Mouse (Mus musculus): ENCODE results near the gene Fam178b. TPM values are rescaled to one million over a fixed set of nuclear protein-coding genes. Genes with fewer than 3 reads are reported as not detected.

Gene Fam178b
- total and polyA plus RNA-seq, 2 experiments from 2014 or later = 0.41 TPM; not detected in 1

- Histone ChIP-seq H3K4me2 (ENCODE audit: low read depth, low read length) (no peak overlapping the region), H3K36me3 (ENCODE audit: insufficient read depth, low read length) (no peaks in the 10 kb centered on the region), H3K9ac (replicated peaks; ENCODE audit: low read length) (no peak overlapping the region), H3K4me3 (ENCODE audit: low read length) (no peak overlapping the region), H3K27me3 (ENCODE audit: insufficient read depth, low read length) (no peaks in the 10 kb centered on the region), H3K27ac (no peak overlapping the region), H3K9me3 (ENCODE audit: low read length) (no peaks in the 10 kb centered on the region), H3K4me1 (ENCODE audit: insufficient read depth, low read length) (peaks cover 6% of the 10 kb centered on the region; the same call in 1 of the 2 replicates)
- no peak for DNase-seq (ENCODE audit: low spot score)
- no peak for TF ChIP-seq CTCF (IDR thresholded peaks at IDR 0.05; ENCODE audit: low read depth)
- WGBS = 82% methylated on average over 4 of the region's 4 CpGs
- no peak for ATAC-seq
Observed at GRCm38 (mm10) chr1:36562388-36562787, 120.6 kb downstream of the Fam178b start.

- H3K4me2 ChIP-seq (ENCODE audit: low read depth, low read length) = no peak overlapping the region
- DNase-seq (ENCODE audit: low spot score) (no peak), ATAC-seq (no peak)
- no peak overlapping the region for H3K4me3 ChIP-seq (ENCODE audit: low read length)
- no peaks in the 10 kb centered on the region for H3K27me3 ChIP-seq (ENCODE audit: insufficient read depth, low read length)
- peaks cover 6% of the 10 kb centered on the region; the same call in 1 of the 2 replicates for H3K4me1 ChIP-seq (ENCODE audit: insufficient read depth, low read length)
- no peaks in the 10 kb centered on the region for H3K9me3 ChIP-seq (ENCODE audit: low read length)
- H3K36me3 ChIP-seq (ENCODE audit: insufficient read depth, low read length) = no peaks in the 10 kb centered on the region
- TF ChIP-seq CTCF (IDR thresholded peaks at IDR 0.05; ENCODE audit: low read depth) = no peak
- no peak overlapping the region for H3K27ac ChIP-seq
- no peak overlapping the region for H3K9ac ChIP-seq (replicated peaks; ENCODE audit: low read length)
- WGBS = 72% methylated on average over 6 of the region's 6 CpGs
Observed at GRCm38 (mm10) chr1:36560903-36561302, 122.1 kb downstream of the Fam178b start.

GRCm38 (mm10) chr1:36559888-36560287, 123.1 kb downstream of the Fam178b start:
- no peak for TF ChIP-seq CTCF (IDR thresholded peaks at IDR 0.05; ENCODE audit: low read depth)
- no peak overlapping the region for H3K4me2 ChIP-seq (ENCODE audit: low read depth, low read length)
- H3K9me3 ChIP-seq (ENCODE audit: low read length) = no peaks in the 10 kb centered on the region
- no peak overlapping the region for H3K4me3 ChIP-seq (ENCODE audit: low read length)
- ATAC-seq = no peak
- 76% methylated on average over 5 of the region's 5 CpGs for WGBS
- no peak for DNase-seq (ENCODE audit: low spot score)
- H3K27me3 ChIP-seq (ENCODE audit: insufficient read depth, low read length) = no peaks in the 10 kb centered on the region
- H3K9ac ChIP-seq (replicated peaks; ENCODE audit: low read length) = no peak overlapping the region
- no peak overlapping the region for H3K27ac ChIP-seq
- peaks cover 16% of the 10 kb centered on the region for H3K4me1 ChIP-seq (ENCODE audit: insufficient read depth, low read length)
- no peaks in the 10 kb centered on the region for H3K36me3 ChIP-seq (ENCODE audit: insufficient read depth, low read length)

- Histone ChIP-seq H3K27ac (no peak overlapping the region), H3K9ac (replicated peaks; ENCODE audit: low read length) (no peak overlapping the region), H3K4me1 (ENCODE audit: insufficient read depth, low read length) (peaks cover 22% of the 10 kb centered on the region), H3K4me2 (ENCODE audit: low read depth, low read length) (peak overlapping the region; percentile 73), H3K4me3 (ENCODE audit: low read length) (no peak overlapping the region), H3K36me3 (ENCODE audit: insufficient read depth, low read length) (no peaks in the 10 kb centered on the region), H3K9me3 (ENCODE audit: low read length) (no peaks in the 10 kb centered on the region), H3K27me3 (ENCODE audit: insufficient read depth, low read length) (no peaks in the 10 kb centered on the region)
- DNase-seq (ENCODE audit: low spot score) (no peak), ATAC-seq (no peak)
- WGBS = 18% methylated on average over 4 of the region's 4 CpGs
- no peak for TF ChIP-seq CTCF (IDR thresholded peaks at IDR 0.05; ENCODE audit: low read depth)
Observed at GRCm38 (mm10) chr1:36559256-36559655, 123.7 kb downstream of the Fam178b start.

GRCm38 (mm10) chr1:36558031-36558993, 124.7 kb downstream of the Fam178b start, which contains the start of gene Sema4c:
TSS of gene Sema4c (minus strand) at chr1:36558349.
- peak within 1 kb of the TSS; percentile 98 for H3K27ac ChIP-seq
- 1% methylated on average over 65 of the region's 69 CpGs for WGBS
- no peak for TF ChIP-seq CTCF (IDR thresholded peaks at IDR 0.05; ENCODE audit: low read depth)

GRCm38 (mm10) chr1:36557457-36558011, 125.4 kb downstream of the Fam178b start:
- under 1% methylated on average over 43 of the region's 48 CpGs for WGBS
- peak overlapping the region; percentile 98 for H3K9ac ChIP-seq (replicated peaks; ENCODE audit: low read length)
- peaks cover 7% of the 10 kb centered on the region; the same call in 1 of the 2 replicates for H3K36me3 ChIP-seq (ENCODE audit: insufficient read depth, low read length)
- H3K27me3 ChIP-seq (ENCODE audit: insufficient read depth, low read length) = no peaks in the 10 kb centered on the region
- no peaks in the 10 kb centered on the region for H3K9me3 ChIP-seq (ENCODE audit: low read length)
- ATAC-seq (peak; percentile 80), DNase-seq (ENCODE audit: low spot score) (peak; percentile 86)
- H3K4me1 ChIP-seq (ENCODE audit: insufficient read depth, low read length) = peaks cover 23% of the 10 kb centered on the region
- H3K27ac ChIP-seq = peak overlapping the region; percentile 98
- peak overlapping the region; percentile 73 for H3K4me2 ChIP-seq (ENCODE audit: low read depth, low read length)
- peak overlapping the region; percentile 84 for H3K4me3 ChIP-seq (ENCODE audit: low read length)
- no peak for TF ChIP-seq CTCF (IDR thresholded peaks at IDR 0.05; ENCODE audit: low read depth)

More at GRCm38 (mm10) chr1:36558031-36558993, 124.7 kb downstream of the Fam178b start, which contains the start of gene Sema4c:
- Histone ChIP-seq H3K4me1 (ENCODE audit: insufficient read depth, low read length) (peaks cover 23% of the 10 kb centered on the region), H3K4me3 (ENCODE audit: low read length) (peak within 1 kb of the TSS; percentile 84), H3K9ac (replicated peaks; ENCODE audit: low read length) (peak within 1 kb of the TSS; percentile 98), H3K27me3 (ENCODE audit: insufficient read depth, low read length) (no peaks in the 10 kb centered on the region), H3K9me3 (ENCODE audit: low read length) (no peaks in the 10 kb centered on the region), H3K4me2 (ENCODE audit: low read depth, low read length) (peak within 1 kb of the TSS; percentile 73), H3K36me3 (ENCODE audit: insufficient read depth, low read length) (no peaks in the 10 kb centered on the region)
- peak; percentile 84 for DNase-seq (ENCODE audit: low spot score)
- peak; percentile 43 for ATAC-seq
